Mouse (Mus musculus) urinary bladder, postnatal 10 days (tissue): ENCODE data around the gene Otud1.

ENCODE experiments used
- DNase-seq: peaks from one replicate; pipeline ENCODE4 v3.0.0; 2022; ENCODE audit warnings: low spot score

Otud1 gene

DNA sequence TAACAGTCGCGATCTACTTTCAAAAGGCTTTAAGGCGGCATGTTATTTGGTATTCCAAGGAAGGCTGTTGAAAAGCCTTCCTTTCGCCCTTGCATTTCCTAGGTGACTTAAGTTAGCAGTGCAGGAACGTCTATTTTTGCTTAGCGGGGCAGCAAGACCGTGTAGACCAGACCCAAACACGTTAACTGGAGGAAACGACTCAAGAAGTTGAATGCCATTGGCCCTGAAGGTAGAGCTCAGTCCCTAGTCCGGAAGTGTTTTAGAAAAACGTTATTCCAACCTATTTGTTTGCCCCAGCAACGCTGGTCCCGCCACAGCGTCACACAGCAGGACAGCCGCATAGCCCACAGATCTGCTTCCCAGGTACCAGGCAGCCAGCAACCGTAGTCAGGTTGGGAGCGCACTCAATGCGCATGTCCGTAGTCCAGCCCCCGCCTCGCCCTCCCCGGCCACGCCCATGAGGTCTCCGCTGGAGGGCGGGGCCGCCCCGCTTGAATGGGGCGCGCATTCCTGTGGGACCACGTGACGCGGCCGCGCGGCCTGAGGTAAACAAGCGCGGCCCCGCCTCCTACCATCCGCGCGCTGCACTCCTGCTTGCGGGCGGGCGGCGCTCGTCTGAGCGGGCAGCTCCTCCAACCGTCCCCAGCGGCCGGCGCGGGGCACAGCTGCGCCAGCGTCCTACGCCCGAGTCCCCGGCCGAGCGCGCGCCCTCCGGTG is at the start of gene Otud1:
Gene Otud1, plus strand, starts transcription at position 595 of the 717 bp plus-strand sequence.
- DNase-seq: peak; percentile 81

DNA sequence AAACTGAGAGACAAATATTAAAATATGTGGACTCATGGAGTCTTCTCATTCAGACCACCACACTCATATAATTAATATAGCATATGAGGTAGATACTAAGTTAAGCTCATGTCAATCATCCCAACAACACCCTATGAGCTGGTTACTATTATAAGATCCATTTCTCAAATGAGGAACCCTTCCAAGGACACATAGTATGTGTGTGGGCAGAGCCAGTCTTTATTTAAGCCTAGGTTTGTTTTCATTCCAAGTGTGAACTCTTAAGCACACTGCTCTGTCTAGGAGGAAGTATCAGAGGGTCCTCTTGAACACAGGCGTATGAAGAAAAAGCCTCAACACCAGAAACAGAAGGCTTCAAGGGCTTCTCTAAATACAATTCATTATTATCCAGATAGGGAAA is 49.7 kb upstream of the Otud1 start:
- DNase-seq: no peak

DNA sequence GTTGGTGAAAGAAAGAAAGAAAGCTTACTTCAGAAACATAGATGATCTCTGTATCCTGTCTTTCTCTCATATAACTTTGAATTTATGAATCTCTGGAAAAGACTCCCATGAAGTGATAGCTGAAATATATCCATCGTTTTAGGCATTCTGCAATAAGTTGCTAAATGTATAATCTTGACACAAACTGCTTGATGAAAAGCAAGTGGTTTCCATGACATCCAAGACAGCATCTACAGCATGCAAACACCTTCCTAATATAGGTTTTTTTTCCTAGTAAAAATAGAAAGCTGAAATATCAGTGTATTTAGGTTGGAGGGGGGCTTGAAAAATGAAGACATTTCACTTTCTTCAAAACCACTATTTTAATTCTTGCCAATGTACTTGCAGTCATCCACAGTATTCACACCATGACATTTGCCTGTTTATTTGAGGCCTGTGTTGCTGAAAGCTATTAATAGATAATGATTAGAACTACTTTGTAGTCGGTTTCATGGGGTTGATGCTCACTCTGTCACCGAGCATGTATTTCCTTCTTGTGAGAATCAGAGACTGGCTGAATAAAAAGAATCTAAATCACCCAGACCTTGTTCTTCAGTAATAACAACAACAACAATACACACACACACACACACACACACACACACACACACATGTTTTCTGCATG is 49.0 kb upstream of the Otud1 start:
- no peak for DNase-seq

DNA sequence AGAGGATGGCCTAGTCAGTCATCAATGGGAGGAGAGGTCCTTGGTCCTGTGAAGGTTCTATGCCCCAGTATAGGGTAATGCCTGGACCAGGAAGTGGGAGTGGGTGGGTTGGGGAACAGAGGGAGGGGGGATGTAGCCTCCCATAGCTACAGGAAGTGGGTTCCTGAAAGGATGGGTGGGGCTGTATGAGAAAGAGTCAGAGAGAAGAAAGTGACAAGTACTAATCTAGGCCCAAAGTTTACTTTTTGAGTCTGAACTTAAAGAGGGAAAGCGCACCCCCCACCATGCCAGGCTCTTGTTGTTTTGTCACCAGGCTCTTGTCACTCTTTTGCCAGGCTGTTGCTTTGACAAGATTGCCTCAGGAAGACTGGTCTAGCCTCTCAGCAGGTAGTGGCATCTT is 35.5 kb upstream of the Otud1 start:
- DNase-seq: no peak

DNA sequence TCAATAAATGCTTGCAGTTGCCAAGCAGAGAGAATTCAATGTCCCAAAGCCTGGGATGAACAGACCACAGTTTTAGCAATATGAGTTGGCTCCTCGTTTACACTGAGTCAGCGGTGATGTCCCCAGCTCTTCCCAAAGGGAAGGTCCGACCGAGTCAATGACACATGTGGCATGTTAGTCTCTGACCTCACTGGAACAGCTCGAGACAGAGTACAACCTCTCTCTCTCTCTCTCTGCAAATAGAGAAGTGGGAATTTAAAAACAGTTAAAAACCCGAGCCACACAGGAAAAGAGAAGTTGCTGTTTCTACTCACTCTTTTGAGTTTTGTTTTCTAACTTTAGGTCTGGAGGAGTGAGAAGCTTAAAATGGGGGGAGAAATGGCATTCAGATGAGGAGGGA is 30.5 kb upstream of the Otud1 start:
- no peak for DNase-seq

DNA sequence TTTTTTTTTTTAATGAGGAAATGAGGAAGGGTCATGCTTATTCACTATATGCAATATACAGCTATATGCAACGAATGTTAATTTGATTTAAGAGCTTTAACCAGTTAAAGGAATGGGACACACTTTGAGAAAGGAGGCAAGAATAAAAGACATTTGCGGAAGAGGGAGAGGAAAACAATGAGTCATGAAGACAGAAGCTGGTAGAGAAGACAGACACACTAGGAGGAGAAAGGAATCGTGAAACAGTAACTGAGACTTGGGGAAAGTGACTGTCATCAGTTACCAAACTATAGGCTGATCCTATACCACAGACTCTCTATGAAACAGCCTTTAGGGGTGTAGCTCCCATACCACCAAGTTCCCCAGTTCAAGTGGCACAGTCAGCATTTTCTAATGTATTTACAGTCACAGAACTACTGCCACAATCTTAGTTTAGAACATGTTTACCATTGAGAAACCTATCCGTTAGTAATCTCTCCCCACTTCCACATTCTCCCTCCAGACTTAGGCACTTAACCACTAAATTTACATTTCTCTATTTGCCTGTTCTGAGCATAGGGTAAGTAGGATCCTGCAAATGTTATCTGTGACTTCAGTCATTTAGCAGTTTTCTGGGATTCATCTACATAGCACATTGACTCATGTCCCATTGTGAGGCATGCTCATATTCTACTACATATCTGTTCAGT is 29.5 kb upstream of the Otud1 start:
- DNase-seq: no peak

DNA sequence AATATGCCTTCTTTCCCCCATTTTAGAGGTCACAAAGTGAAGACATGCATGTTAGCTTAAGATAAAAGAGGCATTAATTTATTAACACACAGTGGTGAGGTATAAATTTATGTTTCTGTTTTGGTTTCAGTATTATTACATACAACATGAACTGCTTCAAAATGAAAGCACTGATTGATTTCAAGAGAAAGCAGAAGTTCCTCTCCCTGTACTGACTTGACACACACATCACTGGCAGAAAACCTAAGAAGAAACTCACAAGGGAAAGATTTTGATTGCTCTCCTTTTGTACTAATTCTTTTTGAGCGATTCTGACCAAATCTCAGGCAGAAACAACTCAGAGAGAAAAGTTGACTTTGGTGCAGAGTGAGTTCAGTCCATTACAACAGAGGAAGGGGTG is 27.0 kb upstream of the Otud1 start:
- DNase-seq: no peak

DNA sequence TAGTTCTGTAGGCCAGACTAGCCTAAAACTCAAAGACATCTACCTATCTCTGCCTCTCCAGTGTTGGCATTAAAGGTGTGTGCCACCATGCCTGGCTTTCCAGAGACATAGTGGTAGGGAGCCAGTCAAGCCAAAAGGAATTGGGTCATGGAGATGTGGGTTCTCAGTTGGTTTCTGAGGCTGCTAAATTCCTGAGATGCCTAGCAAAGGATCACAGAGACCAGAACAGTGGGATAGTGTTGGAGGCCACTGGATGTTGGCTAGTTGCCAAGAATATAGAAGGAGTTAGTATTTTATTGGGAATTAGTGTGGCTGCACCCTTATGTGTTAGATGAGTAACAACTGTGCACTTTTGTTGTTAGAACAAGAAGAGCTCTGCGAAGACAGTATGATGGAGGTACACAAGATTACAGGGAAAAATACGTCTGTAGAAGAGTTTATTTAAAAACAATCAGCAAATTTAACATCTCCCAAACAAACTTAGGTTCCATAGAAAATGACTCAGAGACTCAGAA is 24.1 kb upstream of the Otud1 start:
- no peak for DNase-seq

DNA sequence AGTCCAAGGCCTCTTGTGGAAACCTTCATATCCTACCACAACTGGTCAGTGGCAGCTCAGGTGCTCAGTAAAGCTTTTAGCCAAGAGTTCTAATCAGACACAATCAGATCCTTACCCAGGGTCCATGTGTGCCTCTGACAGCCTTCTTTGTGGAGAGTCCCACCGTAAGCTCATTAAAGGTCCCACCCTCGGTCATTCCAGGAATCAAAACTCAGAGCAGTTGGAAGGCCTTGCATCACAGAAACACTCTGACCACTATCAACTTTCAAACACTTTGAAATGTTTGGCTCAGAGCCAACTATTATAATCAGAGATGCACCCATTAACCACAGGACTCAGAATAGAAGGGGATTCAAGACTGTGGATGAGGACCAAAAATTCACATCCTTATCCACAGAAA is 12.4 kb upstream of the Otud1 start:
- no peak for DNase-seq

DNA sequence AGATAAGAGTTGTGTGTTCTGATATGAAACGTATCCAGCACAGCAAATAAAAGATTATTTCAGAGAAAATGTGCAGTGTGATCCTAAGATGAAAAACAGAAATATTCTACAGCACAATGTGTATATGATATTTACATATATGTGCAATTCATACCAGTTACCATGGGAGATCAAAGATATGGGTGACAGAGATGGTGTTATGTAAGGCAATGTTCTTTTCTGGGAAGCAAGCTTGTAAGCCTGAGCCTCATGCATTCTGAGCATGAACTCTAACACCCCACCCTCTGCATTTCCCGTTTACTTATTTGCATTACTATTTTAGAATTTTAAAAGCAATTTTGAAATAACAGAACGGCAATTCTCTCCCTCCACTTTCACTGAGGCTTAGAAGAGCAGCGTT is 11.4 kb upstream of the Otud1 start:
- no peak for DNase-seq

DNA sequence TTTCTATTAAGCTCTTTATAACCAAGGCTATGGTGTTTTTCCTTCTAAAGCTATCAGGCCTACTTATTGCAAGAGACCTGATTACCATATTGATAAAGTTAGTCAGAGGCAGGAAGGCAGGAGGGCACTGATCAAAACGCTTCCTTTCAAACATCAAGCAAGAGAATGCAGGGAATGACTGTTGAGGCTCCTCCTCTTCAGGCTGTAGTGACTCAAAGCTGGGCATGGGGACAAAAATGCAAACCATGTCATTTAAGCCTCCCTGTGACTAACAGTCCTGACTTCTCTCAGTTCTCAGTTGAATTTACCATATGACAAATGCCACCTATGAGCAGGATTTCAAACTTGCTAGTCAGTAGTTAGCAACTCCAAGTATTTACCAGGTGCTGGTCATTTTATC is 10.6 kb upstream of the Otud1 start:
- DNase-seq: no peak

DNA sequence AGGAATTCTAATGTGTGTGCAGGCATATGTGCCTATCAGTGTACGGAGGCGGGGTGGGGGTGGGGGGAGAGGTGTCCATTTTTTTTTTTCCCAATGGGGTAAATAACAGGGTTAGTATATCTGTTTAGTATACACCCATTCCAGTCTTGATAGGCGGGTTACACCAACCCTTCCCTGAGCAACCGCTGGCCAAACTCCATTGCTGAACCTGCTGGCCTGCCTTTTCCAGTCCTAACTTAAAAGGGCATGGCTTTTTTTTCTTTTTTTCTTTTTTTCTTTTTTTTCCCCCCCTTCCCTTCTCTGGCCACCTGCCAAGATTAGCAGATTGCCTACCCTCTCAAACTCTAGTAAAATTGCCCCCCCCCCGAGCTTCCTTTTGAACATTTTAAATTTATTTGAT is 1.1 kb upstream of the Otud1 start:
- DNase-seq: no peak

DNA sequence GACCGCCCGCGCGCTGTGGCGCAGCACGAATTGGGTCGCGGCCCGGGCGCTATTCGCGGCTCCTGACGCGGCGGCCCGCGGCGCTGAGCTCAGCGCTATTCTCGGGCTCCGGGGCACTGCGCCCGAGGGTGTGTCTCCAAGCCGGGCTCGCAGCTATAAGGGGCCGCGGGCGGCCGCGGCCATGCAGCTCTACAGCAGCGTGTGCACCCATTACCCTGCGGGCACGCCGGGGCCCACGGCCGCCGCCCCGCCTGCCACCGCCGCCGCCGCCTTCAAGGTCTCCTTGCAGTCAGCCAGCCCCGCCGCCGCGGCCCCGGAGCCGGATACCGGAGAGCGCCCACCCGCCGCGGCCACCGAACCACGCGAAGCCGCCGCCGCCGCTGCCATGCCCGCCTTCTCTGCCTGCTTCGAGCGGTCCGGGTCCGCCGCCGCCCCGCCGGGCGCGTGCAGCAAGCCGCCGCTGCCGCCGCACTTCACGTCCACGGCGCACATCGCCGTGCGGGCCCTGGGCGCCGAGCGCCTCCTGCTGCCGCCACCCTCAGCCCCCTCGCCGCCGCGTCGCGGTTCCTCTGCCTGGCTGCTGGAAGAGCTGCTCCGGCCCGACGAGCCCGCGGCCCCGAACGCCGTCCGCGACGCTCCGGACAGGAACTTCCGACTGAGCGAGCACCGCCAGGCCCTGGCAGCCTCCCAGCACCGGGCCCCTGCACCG is 483 bp downstream of the Otud1 start:
- no peak for DNase-seq

DNA sequence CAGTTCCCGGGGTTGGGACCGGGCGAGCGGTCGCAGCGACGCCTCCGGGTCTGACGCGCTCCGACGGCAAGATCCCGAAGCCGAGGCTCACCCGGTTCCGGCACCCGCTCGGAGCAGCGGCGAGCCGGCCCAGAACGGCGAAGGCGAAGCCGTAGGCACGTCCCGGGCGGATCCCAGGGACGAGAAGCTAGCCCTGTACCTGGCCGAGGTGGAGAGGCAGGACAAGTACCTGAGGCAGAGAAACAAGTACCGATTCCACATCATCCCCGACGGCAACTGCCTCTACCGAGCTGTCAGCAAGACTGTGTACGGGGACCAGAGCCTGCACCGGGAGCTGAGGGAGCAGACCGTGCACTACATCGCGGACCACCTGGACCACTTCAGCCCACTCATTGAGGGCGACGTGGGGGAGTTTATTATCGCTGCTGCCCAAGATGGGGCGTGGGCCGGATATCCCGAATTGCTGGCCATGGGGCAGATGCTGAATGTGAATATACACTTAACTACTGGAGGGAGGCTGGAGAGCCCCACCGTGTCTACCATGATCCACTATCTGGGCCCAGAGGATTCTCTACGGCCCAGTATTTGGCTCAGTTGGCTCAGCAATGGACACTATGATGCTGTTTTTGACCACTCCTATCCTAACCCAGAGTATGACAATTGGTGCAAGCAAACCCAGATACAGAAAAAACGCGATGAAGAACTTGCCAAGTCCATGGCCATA is 1.3 kb downstream of the Otud1 start:
- DNase-seq: peak; percentile 10

DNA sequence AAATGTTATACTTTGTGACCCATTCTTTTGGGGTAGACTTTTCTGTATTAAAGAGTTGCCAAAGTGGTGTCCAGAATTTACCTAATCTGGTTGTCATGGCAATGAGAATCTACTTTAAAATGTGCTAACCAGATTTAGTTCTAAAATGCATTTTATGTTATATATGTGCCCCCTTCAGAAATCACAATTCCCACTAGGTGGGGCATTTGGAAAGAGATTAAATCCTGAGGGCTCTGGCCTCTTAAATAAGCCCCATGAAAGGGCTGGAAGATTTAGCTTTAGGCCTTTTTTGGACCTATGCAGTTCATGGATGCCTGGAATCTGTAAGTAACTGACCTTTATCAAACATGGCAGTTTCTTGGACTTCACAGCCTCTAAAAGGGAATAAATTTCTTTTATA is 3.3 kb downstream of the Otud1 start:
- no peak for DNase-seq

DNA sequence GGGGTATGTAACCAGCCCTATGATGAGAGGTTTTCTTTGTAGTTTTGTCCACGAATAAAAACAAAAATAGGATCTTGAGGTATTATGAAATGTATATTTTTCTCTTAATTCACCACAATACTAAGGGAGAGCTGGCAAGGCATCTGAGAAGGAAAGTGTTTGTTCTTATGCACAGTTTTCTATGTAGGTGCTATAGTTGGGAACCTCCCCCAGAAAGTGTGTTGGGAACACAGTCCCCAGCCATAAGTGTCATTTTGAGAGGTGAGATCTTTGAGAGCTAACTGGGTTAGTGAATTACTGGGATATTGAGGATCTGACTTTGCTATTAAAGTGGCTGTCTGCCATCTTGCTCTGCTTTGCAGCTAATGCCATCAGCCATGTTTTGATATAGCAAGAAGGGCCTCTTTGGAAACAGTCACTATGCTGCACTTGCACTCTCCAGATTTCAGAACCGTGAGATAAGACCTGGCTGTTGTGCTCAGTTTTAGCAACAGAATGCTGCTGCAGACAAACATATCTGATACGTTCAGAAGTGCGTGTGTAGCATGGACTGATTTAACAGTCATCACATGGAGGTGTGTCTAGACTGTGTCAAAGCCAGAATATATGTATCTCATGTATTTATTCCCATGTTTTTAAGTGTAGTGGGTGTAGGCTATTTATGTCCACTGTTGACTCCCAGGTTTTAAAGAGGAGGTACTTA is 5.7 kb downstream of the Otud1 start:
- DNase-seq: no peak

DNA sequence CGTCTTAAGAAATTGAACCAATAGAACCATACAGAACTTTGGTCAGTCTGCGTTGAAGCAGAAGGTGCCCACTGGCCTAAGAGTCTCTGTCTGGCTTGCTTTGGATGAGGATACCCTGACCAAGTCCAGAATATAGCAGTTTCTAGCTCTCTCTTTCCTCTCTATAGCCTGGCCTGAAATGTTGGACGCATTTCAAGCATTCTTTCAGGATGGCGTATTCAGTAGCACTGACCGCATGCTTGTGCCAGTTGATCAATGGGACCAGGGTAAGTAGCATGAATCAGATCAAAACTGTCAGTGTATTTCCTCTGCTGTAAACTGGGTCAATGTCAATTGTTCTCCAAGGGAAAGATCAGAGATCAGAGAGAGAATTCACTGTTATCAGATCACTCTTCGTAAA is 6.6 kb downstream of the Otud1 start:
- no peak for DNase-seq

DNA sequence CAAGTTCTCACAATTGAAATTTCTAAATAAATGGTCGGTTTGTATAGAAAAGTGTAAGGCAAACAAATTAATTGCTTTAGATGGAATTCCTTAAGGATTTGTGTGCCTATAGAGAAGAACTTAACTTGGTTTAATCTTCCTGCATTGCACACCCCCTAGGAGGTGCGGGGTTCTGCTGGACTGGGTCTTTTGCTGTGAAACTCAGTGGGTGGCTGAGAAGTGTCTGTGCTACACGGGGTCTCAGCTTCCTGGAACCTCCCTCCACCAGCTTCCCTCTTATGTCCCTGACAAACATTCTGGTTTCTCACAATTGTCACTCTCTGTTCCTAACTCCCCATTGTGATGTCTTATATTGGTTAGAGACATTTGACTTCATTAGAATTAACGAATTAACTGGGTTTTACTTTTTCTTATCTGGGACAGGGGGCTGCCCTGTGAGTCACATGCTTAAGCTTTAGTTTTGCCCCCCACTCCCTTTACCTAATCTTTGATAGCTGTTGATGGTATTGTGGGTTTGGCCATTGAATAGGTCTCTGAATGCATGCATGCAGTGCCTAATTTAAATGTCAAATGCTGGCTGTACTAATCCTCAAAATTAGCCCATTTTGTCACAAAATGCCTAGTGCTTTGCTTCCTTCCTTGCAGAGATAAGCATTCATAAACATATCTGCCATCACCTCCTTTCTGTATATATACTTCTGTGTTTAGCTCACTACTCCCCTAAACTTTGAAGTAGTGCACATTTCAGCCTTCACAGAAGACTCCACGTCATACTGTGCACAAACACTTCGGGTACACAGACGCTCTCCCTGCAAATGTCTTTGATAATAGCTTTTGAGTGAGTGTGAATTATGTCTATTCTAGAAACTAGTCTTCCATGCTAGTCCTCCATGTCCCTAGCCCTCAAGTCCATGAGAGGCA is 7.3 kb downstream of the Otud1 start:
- DNase-seq: no peak

DNA sequence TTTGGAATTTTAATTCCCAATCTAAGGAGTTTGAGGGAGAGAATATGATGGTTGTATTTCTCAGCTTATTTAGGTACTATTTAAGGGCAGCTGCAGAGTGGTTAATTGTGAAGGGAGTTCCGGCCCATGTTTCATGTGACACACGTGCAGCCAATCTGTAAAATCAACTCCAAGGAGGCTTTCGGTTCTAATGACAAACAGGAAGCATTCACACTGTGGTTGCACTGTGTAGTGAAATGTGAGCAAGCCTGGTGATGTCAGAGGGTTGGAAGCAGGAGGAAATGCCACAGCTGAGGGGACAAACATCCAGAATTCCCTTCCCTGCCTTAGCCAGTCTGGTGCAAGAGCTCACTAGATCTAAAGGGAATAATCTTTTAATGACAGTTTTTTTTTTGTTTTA is 8.3 kb downstream of the Otud1 start:
- DNase-seq: no peak
